Comparison of ENCODE assay signal across 15 mouse cellular contexts in the genomic region with DNA sequence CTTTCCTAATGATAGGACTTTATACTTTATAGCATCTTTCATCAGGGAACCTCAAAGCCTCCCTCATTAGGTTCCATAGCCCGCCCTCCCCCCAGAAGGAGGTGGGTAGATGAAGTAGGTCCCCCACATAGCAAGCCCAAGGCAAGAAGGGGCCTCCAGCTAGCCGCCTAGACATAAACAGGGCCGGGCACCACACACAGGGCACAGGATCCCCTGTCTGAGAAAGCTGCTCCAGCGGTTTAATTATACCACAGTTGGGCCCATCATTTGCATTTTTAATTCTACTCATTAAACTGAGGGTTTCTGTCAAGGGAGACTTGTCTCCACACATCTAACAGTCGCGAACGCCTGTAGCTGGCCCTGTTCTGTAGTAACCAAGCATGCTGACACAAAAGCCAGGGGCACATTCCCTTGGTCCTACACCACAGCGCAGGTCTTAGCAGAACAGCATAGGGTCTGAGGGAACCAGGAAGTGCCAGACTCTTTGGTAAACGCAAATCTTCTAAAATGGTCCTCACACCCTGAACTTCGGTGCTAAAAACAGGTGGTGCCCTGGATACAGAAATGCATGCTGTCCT.
DNase-seq lines count a peak whose midpoint lies in the region; ATAC-seq lines count a peak whose summit lies in the region.
"Had no signal": no experiment of that assay in that cellular context is flagged by ENCODE, and none has a peak within 500 bp of the region (broad histone marks: within the 10 kb centered on the region; RNA-seq: fewer than 3 reads in every experiment).

No protein-coding gene starts in this region.

- no peak for DNase-seq in lung, postnatal 36 days
- DNase-seq in midbrain, embryonic 11.5 days (ENCODE audit: low spot score, missing footprints), result no peak
- DNase-seq in embryo, embryonic 11 days, result no peak
- DNase-seq in lung, adult 18-20 months, result no peak
- DNase-seq: gastrocnemius, postnatal 25 days; heart, postnatal 14 days; kidney, adult 18-20 months; right cerebral cortex, postnatal 25 days had no signal

- H3K27me3 ChIP-seq in lung, embryonic 15.5 days, result no peaks in the 10 kb centered on the region
- peaks cover 23% of the 10 kb centered on the region for H3K27me3 ChIP-seq in forebrain, embryonic 16.5 days (replicated peaks; ENCODE audit: control insufficient read depth, insufficient read depth, low read length)
- H3K27me3 ChIP-seq in midbrain, embryonic 11.5 days (ENCODE audit: control insufficient read depth, insufficient read depth, low read length), result peaks cover 7% of the 10 kb centered on the region; the same call in 1 of the 2 replicates
- no peaks in the 10 kb centered on the region for H3K27me3 ChIP-seq in neural tube, embryonic 15.5 days (replicated peaks)
- H3K27me3 ChIP-seq in kidney, embryonic 14.5 days (ENCODE audit: control insufficient read depth, insufficient read depth, low read length), result no peaks in the 10 kb centered on the region
- H3K27me3 ChIP-seq: liver, embryonic 15.5 days had no signal

- H3K4me2 ChIP-seq in lung, embryonic 15.5 days, result no peak overlapping the region; the same call in 1 of the 2 replicates
- H3K4me2 ChIP-seq in forebrain, embryonic 16.5 days (ENCODE audit: low read length), result peak overlapping the region; percentile 51
- no peak overlapping the region for H3K4me2 ChIP-seq in midbrain, embryonic 11.5 days
- H3K4me2 ChIP-seq in neural tube, embryonic 15.5 days, result peak overlapping the region; percentile 32; the same call in 1 of the 2 replicates
- H3K4me2 ChIP-seq in kidney, embryonic 14.5 days (replicated peaks; ENCODE audit: low read depth, low read length), result no peak overlapping the region
- H3K4me2 ChIP-seq: embryonic facial prominence, embryonic 13.5 days; liver, embryonic 15.5 days had no signal

- H3K27ac ChIP-seq in lung, embryonic 15.5 days, result peak overlapping the region; percentile 41; the same call in 1 of the 2 replicates
- H3K27ac ChIP-seq in forebrain, embryonic 16.5 days (ENCODE audit: low read length), result peak overlapping the region; percentile 71
- H3K27ac ChIP-seq in midbrain, embryonic 11.5 days (ENCODE audit: low read depth, low read length), result no peak overlapping the region
- peak overlapping the region; percentile 62 for H3K27ac ChIP-seq in neural tube, embryonic 15.5 days (replicated peaks)
- no peak overlapping the region for H3K27ac ChIP-seq in kidney, embryonic 14.5 days (ENCODE audit: low read depth, low read length)
- H3K27ac ChIP-seq: embryonic facial prominence, embryonic 13.5 days; heart, embryonic 10.5 days; liver, embryonic 15.5 days had no signal

- H3K4me3 ChIP-seq in lung, embryonic 15.5 days, result no peak overlapping the region
- no peak overlapping the region for H3K4me3 ChIP-seq in forebrain, embryonic 16.5 days (replicated peaks; ENCODE audit: low read length)
- no peak overlapping the region for H3K4me3 ChIP-seq in midbrain, embryonic 11.5 days (ENCODE audit: low read depth, low read length)
- no peak overlapping the region for H3K4me3 ChIP-seq in neural tube, embryonic 15.5 days (replicated peaks)
- no peak overlapping the region for H3K4me3 ChIP-seq in kidney, embryonic 14.5 days (ENCODE audit: low read length)
- H3K4me3 ChIP-seq: embryonic facial prominence, embryonic 13.5 days; heart, embryonic 10.5 days; liver, embryonic 15.5 days had no signal

- H3K9ac ChIP-seq in lung, embryonic 15.5 days, result no peak overlapping the region
- no peak overlapping the region for H3K9ac ChIP-seq in forebrain, embryonic 16.5 days (replicated peaks; ENCODE audit: low read depth, low read length)
- no peak overlapping the region for H3K9ac ChIP-seq in midbrain, embryonic 11.5 days (ENCODE audit: low read length)
- no peak overlapping the region for H3K9ac ChIP-seq in neural tube, embryonic 15.5 days (replicated peaks)
- H3K9ac ChIP-seq in kidney, embryonic 14.5 days (ENCODE audit: low read depth, low read length), result no peak overlapping the region
- H3K9ac ChIP-seq: embryonic facial prominence, embryonic 13.5 days; liver, embryonic 15.5 days had no signal

- H3K9me3 ChIP-seq in lung, embryonic 15.5 days, result no peaks in the 10 kb centered on the region
- H3K9me3 ChIP-seq in forebrain, embryonic 16.5 days (ENCODE audit: control insufficient read depth, low read length), result no peaks in the 10 kb centered on the region
- no peaks in the 10 kb centered on the region for H3K9me3 ChIP-seq in midbrain, embryonic 11.5 days (ENCODE audit: control insufficient read depth, low read length)
- no peaks in the 10 kb centered on the region for H3K9me3 ChIP-seq in neural tube, embryonic 15.5 days (replicated peaks)
- no peaks in the 10 kb centered on the region for H3K9me3 ChIP-seq in kidney, embryonic 14.5 days (ENCODE audit: control insufficient read depth, low read length)
- H3K9me3 ChIP-seq: embryonic facial prominence, embryonic 13.5 days; heart, embryonic 10.5 days; liver, embryonic 15.5 days had no signal

- no peak for ATAC-seq in lung, embryonic 15.5 days (ENCODE audit: borderline replicate concordance, extremely low read depth, low FRiP score, low TSS enrichment)
- ATAC-seq in forebrain, embryonic 16.5 days, result peak; percentile 62
- peak; percentile 30; the same call in 1 of the 2 replicates for ATAC-seq in midbrain, embryonic 11.5 days (ENCODE audit: low FRiP score)
- peak; percentile 43 for ATAC-seq in neural tube, embryonic 15.5 days (ENCODE audit: low FRiP score)
- no peak for ATAC-seq in kidney, embryonic 14.5 days (ENCODE audit: low FRiP score, low TSS enrichment)

- WGBS in lung, embryonic 15.5 days, result 85% methylated on average over 10 of the region's 10 CpGs
- 25% methylated on average over 10 of the region's 10 CpGs for WGBS in forebrain, embryonic 16.5 days
- 81% methylated on average over 10 of the region's 10 CpGs for WGBS in midbrain, embryonic 11.5 days
- WGBS in neural tube, embryonic 15.5 days, result 42% methylated on average over 10 of the region's 10 CpGs
- 84% methylated on average over 10 of the region's 10 CpGs for WGBS in kidney, embryonic 14.5 days

- H3K4me1 ChIP-seq in lung, embryonic 15.5 days, result peaks cover 22% of the 10 kb centered on the region
- H3K4me1 ChIP-seq in forebrain, embryonic 16.5 days (replicated peaks; ENCODE audit: control insufficient read depth, insufficient read depth, low read length), result peaks cover 23% of the 10 kb centered on the region
- H3K4me1 ChIP-seq in midbrain, embryonic 11.5 days (ENCODE audit: control insufficient read depth, insufficient read depth, low read length), result peaks cover 16% of the 10 kb centered on the region
- H3K4me1 ChIP-seq in neural tube, embryonic 15.5 days, result peaks cover 28% of the 10 kb centered on the region
- no peaks in the 10 kb centered on the region for H3K4me1 ChIP-seq in kidney, embryonic 14.5 days (ENCODE audit: control insufficient read depth, insufficient read depth, low read length)
- H3K4me1 ChIP-seq: heart, embryonic 10.5 days; liver, embryonic 15.5 days had no signal

- no peaks in the 10 kb centered on the region for H3K36me3 ChIP-seq in lung, embryonic 15.5 days
- no peaks in the 10 kb centered on the region for H3K36me3 ChIP-seq in forebrain, embryonic 16.5 days (ENCODE audit: control insufficient read depth, insufficient read depth)
- H3K36me3 ChIP-seq in midbrain, embryonic 11.5 days (ENCODE audit: control insufficient read depth, insufficient read depth, low read length), result no peaks in the 10 kb centered on the region
- H3K36me3 ChIP-seq in neural tube, embryonic 15.5 days, result no peaks in the 10 kb centered on the region
- H3K36me3 ChIP-seq in kidney, embryonic 14.5 days (ENCODE audit: control insufficient read depth, insufficient read depth, low read length), result no peaks in the 10 kb centered on the region
- H3K36me3 ChIP-seq: embryonic facial prominence, embryonic 13.5 days; heart, embryonic 10.5 days; liver, embryonic 15.5 days had no signal

Comparison
In these comparisons a context has a peak if more than half of its experiments do, and no peak if none do; other contexts are left out.
1. ATAC-seq: peak in forebrain, embryonic 16.5 days (single experiment), midbrain, embryonic 11.5 days (single experiment) and neural tube, embryonic 15.5 days (single experiment); none in lung, embryonic 15.5 days (single experiment) and kidney, embryonic 14.5 days (single experiment).
2. H3K27ac ChIP-seq: peak in lung, embryonic 15.5 days (single experiment), forebrain, embryonic 16.5 days (single experiment) and neural tube, embryonic 15.5 days (single experiment); none in midbrain, embryonic 11.5 days (single experiment) and kidney, embryonic 14.5 days (single experiment).
3. H3K4me2 ChIP-seq: peak in forebrain, embryonic 16.5 days (single experiment) and neural tube, embryonic 15.5 days (single experiment); none in lung, embryonic 15.5 days (single experiment), midbrain, embryonic 11.5 days (single experiment) and kidney, embryonic 14.5 days (single experiment).